Mouse (Mus musculus): ENCODE results near the gene Cnp.
A peak's percentile ranks its signal among the peaks of the same experiment; 100 is the strongest.
"Not testable (repeated sequence)": the region's sequence is repeated elsewhere in the genome, so short reads cannot be mapped to it uniquely, and the experiment has no call there.

Gene Cnp

GRCm38 (mm10) chr11:100557563-100557962 lies 17.1 kb upstream of the Cnp start:
- DNase-seq: no peak

GRCm38 (mm10) chr11:100559476-100559875 lies 15.2 kb upstream of the Cnp start:
- no peak for DNase-seq

GRCm38 (mm10) chr11:100561748-100562147 lies 13.0 kb upstream of the Cnp start:
- DNase-seq: no peak

- DNase-seq: no peak
Observed at GRCm38 (mm10) chr11:100564297-100564696, 10.4 kb upstream of the Cnp start.

- no peak for DNase-seq
Observed at GRCm38 (mm10) chr11:100564703-100565102, 10.0 kb upstream of the Cnp start.

- no peak for DNase-seq
Observed at GRCm38 (mm10) chr11:100567229-100567628, 7.5 kb upstream of the Cnp start.

GRCm38 (mm10) chr11:100567815-100568245 lies 6.9 kb upstream of the Cnp start:
- no peak for DNase-seq

- no peak for DNase-seq
Observed at GRCm38 (mm10) chr11:100568692-100569091, 6.0 kb upstream of the Cnp start.

- no peak for DNase-seq
Observed at GRCm38 (mm10) chr11:100569789-100570188, 4.9 kb upstream of the Cnp start.

- peak; percentile 90 for DNase-seq
Observed at GRCm38 (mm10) chr11:100570430-100571201, 4.1 kb upstream of the Cnp start.

GRCm38 (mm10) chr11:100571202-100571567 lies 3.5 kb upstream of the Cnp start:
- peak; percentile 69 for DNase-seq

- no peak for DNase-seq
Observed at GRCm38 (mm10) chr11:100574188-100574587, 516 bp upstream of the Cnp start.

GRCm38 (mm10) chr11:100575484-100575855 lies 766 bp downstream of the Cnp start:
- DNase-seq: peak; percentile 88

- DNase-seq: peak; percentile 14
Observed at GRCm38 (mm10) chr11:100576256-100576655, 1.6 kb downstream of the Cnp start.

- DNase-seq: no peak
Observed at GRCm38 (mm10) chr11:100577852-100578599, 3.3 kb downstream of the Cnp start.

- DNase-seq: no peak
Observed at GRCm38 (mm10) chr11:100579116-100579799, 4.6 kb downstream of the Cnp start.

- DNase-seq: no peak
Observed at GRCm38 (mm10) chr11:100580275-100580674, 5.6 kb downstream of the Cnp start.

GRCm38 (mm10) chr11:100581756-100582155 lies 7.1 kb downstream of the Cnp start:
- peak; percentile 44 for DNase-seq

- DNase-seq: not testable (repeated sequence)
Observed at GRCm38 (mm10) chr11:100582413-100582812, 7.7 kb downstream of the Cnp start.

GRCm38 (mm10) chr11:100582836-100583235 lies 8.1 kb downstream of the Cnp start:
- DNase-seq: no peak

GRCm38 (mm10) chr11:100584561-100584961 lies 9.9 kb downstream of the Cnp start:
- no peak for DNase-seq

- no peak for DNase-seq
Observed at GRCm38 (mm10) chr11:100585148-100585547, 10.4 kb downstream of the Cnp start.

- DNase-seq: no peak
Observed at GRCm38 (mm10) chr11:100588462-100588861, 13.8 kb downstream of the Cnp start.
